Mouse (Mus musculus) layer of hippocampus, adult 18-20 months (tissue): Measurements from ENCODE around the gene Gm13030. TPM values are rescaled to one million over a fixed set of nuclear protein-coding genes. Genes with fewer than 3 reads are reported as not detected.
"Not testable (repeated sequence)": the region's sequence is repeated elsewhere in the genome, so short reads cannot be mapped to it uniquely, and the experiment has no call there.

Source experiments
- DNase-seq, 2 experiments: peaks; one replicate each; pipeline ENCODE4 v3.0.0; 2022; ENCODE audit warnings: low spot score in 2 of 2
- long read RNA-seq: library from polyadenylated mRNA; stranded (forward); transcript quantifications from one replicate; pipeline ENCODE4 v2.0.0, GENCODE M21; 2021
- total RNA-seq, 2 experiments: library from RNA; stranded (reverse); gene quantifications; 2 replicates each; pipeline ENCODE4 v1.2.3; 2021

The Gm13030 gene
- not detected for total RNA-seq
- long read RNA-seq, result 0 reads

DNA sequence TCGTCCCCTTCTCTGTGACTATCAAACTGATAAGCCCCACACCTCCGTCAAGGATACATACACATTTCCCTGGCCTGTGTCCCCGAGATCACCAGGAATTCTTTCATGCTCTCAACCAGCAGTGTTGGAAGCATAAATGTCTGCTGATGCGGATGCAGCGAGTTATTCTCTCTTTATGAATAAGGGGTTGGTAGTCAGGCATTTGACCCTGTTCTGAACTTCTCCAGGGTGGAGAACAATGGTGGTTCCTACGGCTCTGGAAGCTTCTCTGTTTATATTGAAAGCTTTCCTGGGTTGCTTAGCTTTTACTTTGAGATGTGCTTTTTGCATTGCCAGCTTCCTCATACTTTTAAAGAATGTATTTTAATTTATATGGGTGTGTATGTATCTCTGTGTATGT lies at the start of gene Gm13030:
Gene Gm13030 (minus strand): TSS at position 101 of the 400 bp plus-strand sequence.
- no peak for DNase-seq

- peak; percentile 92 to 99 for DNase-seq
Observed at GRCm38 (mm10) chr4:138922131-138922459, 48.3 kb upstream of the Gm13030 start.

DNA sequence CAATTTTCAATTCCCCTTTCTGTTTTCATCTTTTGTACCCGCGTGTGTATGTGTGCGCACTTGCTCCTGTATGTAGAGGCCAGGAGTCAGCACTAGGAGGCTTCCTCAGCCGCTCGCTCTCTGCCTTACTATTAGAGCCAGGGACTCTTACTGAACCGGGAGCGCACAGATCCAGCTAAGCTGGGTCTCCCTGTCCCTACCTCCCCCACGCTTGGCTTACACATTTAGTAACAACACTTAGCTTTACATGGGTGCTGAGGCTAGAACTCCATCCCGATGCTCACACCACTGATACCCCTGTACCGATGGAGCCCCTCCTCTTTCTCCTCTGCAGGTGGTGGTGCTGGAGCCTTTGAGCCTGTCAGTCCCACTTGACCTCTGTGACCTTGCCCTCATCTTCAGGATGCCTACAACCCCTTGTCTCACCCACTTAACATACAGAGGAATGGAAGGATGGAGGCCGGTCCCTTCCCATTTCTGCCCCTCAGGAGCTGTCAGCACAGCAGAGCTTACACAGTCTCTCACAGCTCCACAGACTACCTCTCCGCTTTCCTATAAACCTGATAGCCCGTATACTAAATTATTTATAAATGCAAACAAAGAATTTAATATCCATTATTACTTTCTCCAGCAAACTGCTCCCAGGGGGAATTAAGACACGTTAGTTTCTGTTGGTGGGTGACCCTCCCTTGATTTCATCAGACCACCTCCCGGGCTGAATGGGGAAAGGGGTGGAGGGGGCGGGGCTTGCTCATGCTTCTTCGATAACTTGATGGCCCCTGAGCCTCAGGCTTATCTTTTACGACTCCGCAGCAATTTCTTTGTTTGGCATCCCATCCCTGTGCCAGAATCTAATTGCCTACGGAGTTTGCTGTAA lies 47.7 kb upstream of the Gm13030 start:
- DNase-seq, result no peak

- no peak for DNase-seq
Observed at GRCm38 (mm10) chr4:138917282-138917681, 43.5 kb upstream of the Gm13030 start.

GRCm38 (mm10) chr4:138913797-138914196 lies 40.0 kb upstream of the Gm13030 start, which contains the start of gene Otud3:
Gene Otud3, minus strand, starts transcription at chr4:138913945.
- peak; percentile 92 to 97 for DNase-seq

DNA sequence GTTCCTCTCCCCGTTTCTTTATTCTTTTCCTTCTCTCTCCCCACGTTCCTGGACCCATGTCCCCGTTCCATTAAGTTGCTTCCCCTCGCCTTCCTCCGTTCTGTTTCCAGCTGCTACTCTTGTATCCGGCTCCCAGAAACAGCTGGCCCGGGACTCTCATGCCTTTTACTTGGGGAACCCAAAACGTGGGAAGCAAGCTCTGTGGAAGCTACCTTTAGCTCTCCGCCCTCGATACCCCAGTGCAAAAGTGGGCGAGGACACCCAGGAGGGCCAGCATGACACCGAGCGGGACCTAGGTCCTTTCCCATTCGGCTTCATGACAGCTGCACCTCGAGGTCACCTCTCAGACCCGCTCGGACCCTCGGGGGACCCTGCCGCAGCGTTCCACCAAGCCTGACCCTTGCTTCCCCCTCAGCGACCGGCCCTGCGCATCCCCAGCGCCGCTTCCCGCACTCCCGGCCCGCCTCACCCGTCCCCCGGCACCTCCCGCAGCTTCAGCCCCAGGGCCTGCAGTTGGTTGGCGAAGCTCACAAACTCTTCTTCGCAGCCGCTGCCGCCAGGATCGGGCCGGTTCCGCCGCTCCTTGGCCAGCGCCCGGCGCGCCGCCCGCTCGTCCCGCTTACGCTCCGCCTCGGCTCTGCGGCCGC lies 39.5 kb upstream of the Gm13030 start:
- DNase-seq, result no peak

DNA sequence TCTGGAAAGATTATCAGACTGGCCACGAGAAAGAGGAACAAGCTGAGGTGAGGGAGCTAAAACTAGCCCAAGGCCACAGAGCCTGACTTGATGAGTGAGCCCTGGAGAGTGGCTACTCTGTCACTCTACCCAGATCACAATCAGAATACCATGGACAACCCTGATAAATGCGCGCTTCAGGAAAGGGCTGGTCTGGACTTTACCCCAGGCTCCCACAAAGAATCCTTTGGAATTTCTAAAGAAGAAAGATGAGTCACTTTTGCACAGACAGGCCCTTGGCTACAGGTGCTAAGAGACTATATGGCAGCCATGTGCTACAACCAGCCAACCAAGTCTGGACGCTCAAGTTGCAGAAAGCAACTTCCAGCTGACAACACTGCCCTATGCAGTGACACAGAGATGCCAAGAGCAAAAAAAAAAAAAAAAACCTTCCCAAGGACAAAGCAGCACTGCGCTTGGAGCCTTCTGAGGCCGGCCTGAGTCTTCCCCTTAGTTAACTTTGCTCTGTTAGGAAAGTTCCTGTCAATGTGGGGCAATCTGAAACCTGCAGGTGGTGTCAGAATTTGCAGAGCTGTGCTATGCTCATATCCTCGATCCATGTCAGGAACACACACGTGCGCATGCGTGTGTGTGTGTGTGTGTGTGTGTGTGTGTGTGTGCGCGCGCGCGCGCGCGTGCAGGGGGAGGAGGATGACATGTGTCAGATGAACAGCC lies 32.0 kb upstream of the Gm13030 start:
- DNase-seq, result no peak

DNA sequence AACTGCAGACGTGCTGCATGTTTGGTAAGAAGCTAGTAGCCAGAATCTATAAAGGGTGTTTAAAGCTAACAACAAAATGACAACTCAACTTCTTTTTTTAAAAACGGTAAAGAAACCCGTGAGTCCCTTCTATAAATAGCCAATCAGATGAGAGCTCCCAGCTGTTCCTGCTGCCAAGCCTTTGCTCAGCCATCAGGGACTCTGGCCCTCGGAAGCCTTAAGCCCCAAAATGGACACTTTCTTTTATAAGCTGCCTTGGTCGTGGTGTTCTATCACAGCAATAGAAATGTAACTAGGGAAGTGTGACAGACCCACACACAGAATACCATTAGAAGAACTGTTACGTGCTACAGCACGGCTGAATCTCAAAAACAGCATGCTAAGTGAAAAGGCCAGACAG lies 25.6 kb upstream of the Gm13030 start:
- no peak for DNase-seq

- not testable (repeated sequence) for DNase-seq
Observed at GRCm38 (mm10) chr4:138893789-138894188, 20.0 kb upstream of the Gm13030 start.

DNA sequence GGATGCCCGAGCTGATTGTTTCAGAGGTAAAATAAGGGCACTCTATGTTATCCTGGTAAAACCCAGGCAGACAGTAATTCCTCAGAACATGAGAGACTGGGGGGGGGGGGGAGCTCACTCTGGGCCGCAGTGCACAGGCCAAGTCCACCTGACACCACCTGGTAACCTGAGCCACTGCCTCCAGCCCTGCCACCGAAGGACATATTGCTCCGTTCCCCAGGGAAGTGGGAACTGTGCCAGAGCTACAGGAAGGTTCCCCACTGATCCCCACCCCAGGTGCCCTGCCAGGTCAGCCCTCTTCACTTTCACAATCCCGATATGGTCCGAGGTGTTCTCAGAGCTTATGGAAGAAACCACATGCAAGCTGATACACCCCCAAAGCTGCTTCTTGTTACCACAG lies 18.9 kb upstream of the Gm13030 start:
- no peak for DNase-seq

DNA sequence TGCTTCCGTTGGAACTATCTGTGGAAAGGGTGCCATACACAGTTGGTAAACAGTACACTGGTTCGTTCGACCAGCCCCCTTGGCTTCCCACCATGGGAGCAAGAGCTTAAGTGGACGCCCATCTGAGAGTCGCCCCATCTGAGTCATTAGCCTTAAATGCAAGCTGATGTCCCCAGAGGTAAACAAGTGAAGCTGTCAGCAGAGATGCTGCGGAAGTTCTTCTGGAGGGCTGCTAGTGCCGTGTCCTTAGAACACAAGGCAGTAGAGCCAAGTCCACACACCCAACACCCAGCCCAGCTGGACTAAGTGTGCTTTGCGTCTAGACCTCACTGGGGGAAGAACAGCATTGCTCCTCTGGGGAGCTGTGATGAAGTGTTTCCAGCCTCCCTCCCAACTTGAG lies 15.9 kb upstream of the Gm13030 start:
- DNase-seq, result no peak

- no peak for DNase-seq
Observed at GRCm38 (mm10) chr4:138889165-138889564, 15.4 kb upstream of the Gm13030 start.

- peak; percentile 71 to 92 for DNase-seq
Observed at GRCm38 (mm10) chr4:138884261-138884660, 10.5 kb upstream of the Gm13030 start.

- DNase-seq, result no peak
Observed at GRCm38 (mm10) chr4:138882179-138882578, 8.4 kb upstream of the Gm13030 start.

GRCm38 (mm10) chr4:138880811-138881584 lies 7.2 kb upstream of the Gm13030 start:
- DNase-seq, result no peak

- no peak for DNase-seq
Observed at GRCm38 (mm10) chr4:138879808-138880207, 6.0 kb upstream of the Gm13030 start.

- no peak for DNase-seq
Observed at GRCm38 (mm10) chr4:138878783-138879182, 5.0 kb upstream of the Gm13030 start.

GRCm38 (mm10) chr4:138877731-138878130 lies 4.0 kb upstream of the Gm13030 start, which contains the start of gene Pla2g2e:
Gene Pla2g2e, plus strand, starts transcription at chr4:138877942.
- DNase-seq, result no peak

DNA sequence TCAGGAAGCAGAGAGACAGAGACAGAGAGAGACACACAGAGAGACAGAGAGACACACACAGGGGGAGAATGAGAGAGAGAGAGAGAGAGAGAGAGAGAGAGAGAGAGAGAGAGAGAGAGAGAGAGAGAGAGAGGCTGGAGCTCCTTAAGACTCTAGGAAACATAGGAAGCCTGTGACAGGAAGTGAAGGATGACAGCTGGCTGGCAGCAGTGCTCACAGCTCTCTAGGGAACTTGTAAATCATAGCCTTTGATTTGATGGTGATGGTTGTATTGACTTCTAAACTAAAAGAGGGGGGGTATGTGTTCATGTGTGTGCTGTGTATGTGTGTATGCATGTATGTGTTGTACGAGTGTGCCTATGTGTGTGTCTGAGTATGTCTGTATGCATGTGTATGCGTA lies 2.2 kb upstream of the Gm13030 start:
- DNase-seq, result no peak

GRCm38 (mm10) chr4:138875275-138875674 lies 1.5 kb upstream of the Gm13030 start:
- not testable (repeated sequence) for DNase-seq

- no peak for DNase-seq
Observed at GRCm38 (mm10) chr4:138868666-138869065, 5.1 kb downstream of the Gm13030 start.
